20 mouse cellular contexts compared by ENCODE assay signal in the genomic region with DNA sequence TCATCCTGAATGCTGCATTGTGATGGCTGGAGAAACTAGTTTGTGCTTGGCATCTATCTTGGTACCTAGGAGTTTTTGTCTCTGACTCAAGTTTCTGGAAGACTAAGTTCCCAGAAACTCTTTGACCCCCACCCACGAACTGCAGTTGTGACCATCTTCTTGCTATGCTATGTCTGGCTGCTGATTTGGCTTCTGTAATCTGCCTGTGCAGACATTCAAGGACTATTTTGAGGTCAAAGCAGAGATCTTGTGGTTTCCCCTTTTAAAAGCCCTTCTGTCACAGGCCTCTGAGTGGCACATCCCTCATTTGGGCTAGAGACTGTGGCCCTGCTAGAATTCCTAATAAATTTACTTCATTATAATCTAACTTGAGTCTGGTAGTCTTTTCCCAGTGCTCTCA. TPM values are rescaled to one million over a fixed set of nuclear protein-coding genes. Genes with fewer than 3 reads are reported as not detected.
A peak's percentile ranks its signal among the peaks of the same experiment; 100 is the strongest.
DNase-seq lines count a peak whose midpoint lies in the region; ATAC-seq lines count a peak whose summit lies in the region.
"Had no signal": no experiment of that assay in that cellular context is flagged by ENCODE, and none has a peak within 500 bp of the region (broad histone marks: within the 10 kb centered on the region; RNA-seq: fewer than 3 reads in every experiment).

No protein-coding gene starts in this region.

- H3K9me3 ChIP-seq in forebrain, embryonic 11.5 days (ENCODE audit: control insufficient read depth, low read length): no peaks in the 10 kb centered on the region
- H3K9me3 ChIP-seq in forebrain, embryonic 10.5 days: no peaks in the 10 kb centered on the region
- H3K9me3 ChIP-seq in liver, embryonic 11.5 days (ENCODE audit: control insufficient read depth, low read length): no peaks in the 10 kb centered on the region
- H3K9me3 ChIP-seq: forebrain, embryonic 15.5 days; heart, embryonic 13.5 days; hindbrain, embryonic 15.5 days had no signal

- no peak for ATAC-seq in forebrain, embryonic 11.5 days (replicated peaks; ENCODE audit: low FRiP score)
- no peak for ATAC-seq in liver, embryonic 11.5 days (replicated peaks; ENCODE audit: low FRiP score)
- peak; percentile 55 for ATAC-seq in megakaryocyte progenitor cell, adult 5-6 weeks (replicated peaks; ENCODE audit: poor library complexity)
- ATAC-seq: activated CD4-positive, CD25-positive, alpha-beta regulatory T cell, adult 4 months; forebrain, embryonic 15.5 days had no signal

- no peak overlapping the region for H3K4me3 ChIP-seq in forebrain, embryonic 11.5 days (ENCODE audit: low read depth, low read length)
- H3K4me3 ChIP-seq in forebrain, embryonic 10.5 days: no peak overlapping the region
- no peak overlapping the region for H3K4me3 ChIP-seq in liver, embryonic 11.5 days (ENCODE audit: low read depth, low read length)
- H3K4me3 ChIP-seq: forebrain, embryonic 15.5 days; heart, embryonic 13.5 days; hindbrain, embryonic 15.5 days had no signal

- H3K9ac ChIP-seq in forebrain, embryonic 11.5 days (ENCODE audit: low read length): no peak overlapping the region
- H3K9ac ChIP-seq in liver, embryonic 11.5 days (ENCODE audit: low read depth, low read length): no peak overlapping the region
- H3K9ac ChIP-seq: forebrain, embryonic 15.5 days; heart, embryonic 13.5 days; hindbrain, embryonic 15.5 days had no signal

- DNase-seq in forebrain, embryonic 11.5 days (ENCODE audit: low spot score): peak; percentile 27
- no peak for DNase-seq in forebrain, embryonic 10.5 days (ENCODE audit: extremely low spot score, low spot score)
- DNase-seq in liver, embryonic 11.5 days (ENCODE audit: low spot score): peak; percentile 24
- no peak for DNase-seq in liver
- peak; percentile 2 to 6 for DNase-seq in urinary bladder, postnatal 4 days (ENCODE audit: low spot score in 2 of 2)
- DNase-seq in urinary bladder, adult 2 months (ENCODE audit: low spot score): no peak
- DNase-seq in spleen, postnatal 36 days (ENCODE audit: low spot score in 2 of 2): no peak
- DNase-seq: adrenal gland, postnatal 14 days; cerebellum, adult 11-12 months; cerebellum, adult 9-10 months; cerebellum, postnatal 25 days; gastrocnemius, postnatal 36 days; heart, adult 18-20 months; heart, postnatal 36 days had no signal

- no peak overlapping the region for H3K4me2 ChIP-seq in forebrain, embryonic 11.5 days (ENCODE audit: low read depth, low read length, severe bottlenecking)
- no peak overlapping the region for H3K4me2 ChIP-seq in liver, embryonic 11.5 days
- H3K4me2 ChIP-seq: forebrain, embryonic 15.5 days; heart, embryonic 13.5 days; hindbrain, embryonic 15.5 days had no signal

- WGBS in forebrain, embryonic 11.5 days: 83% methylated on average over 1 of the region's 1 CpGs
- 70% methylated on average over 1 of the region's 1 CpGs for WGBS in forebrain, embryonic 10.5 days
- WGBS in liver, embryonic 11.5 days: 46% methylated on average over 1 of the region's 1 CpGs

- no peaks in the 10 kb centered on the region for H3K36me3 ChIP-seq in forebrain, embryonic 11.5 days (ENCODE audit: control insufficient read depth, insufficient read depth, low read length)
- H3K36me3 ChIP-seq in forebrain, embryonic 10.5 days (replicated peaks): no peaks in the 10 kb centered on the region
- H3K36me3 ChIP-seq in liver, embryonic 11.5 days (ENCODE audit: control insufficient read depth, insufficient read depth, low read length): no peaks in the 10 kb centered on the region
- H3K36me3 ChIP-seq: forebrain, embryonic 15.5 days; heart, embryonic 13.5 days; hindbrain, embryonic 15.5 days had no signal

- no peaks in the 10 kb centered on the region for H3K4me1 ChIP-seq in forebrain, embryonic 11.5 days (replicated peaks; ENCODE audit: control insufficient read depth, insufficient read depth, low read length)
- H3K4me1 ChIP-seq in forebrain, embryonic 10.5 days: no peaks in the 10 kb centered on the region
- no peaks in the 10 kb centered on the region for H3K4me1 ChIP-seq in liver, embryonic 11.5 days (replicated peaks; ENCODE audit: control insufficient read depth, insufficient read depth, low read length)
- H3K4me1 ChIP-seq: forebrain, embryonic 15.5 days; heart, embryonic 13.5 days; hindbrain, embryonic 15.5 days had no signal

- H3K27me3 ChIP-seq in forebrain, embryonic 11.5 days (ENCODE audit: control insufficient read depth, insufficient read depth, low read length): no peaks in the 10 kb centered on the region
- peaks cover 12% of the 10 kb centered on the region; the same call in 1 of the 2 replicates for H3K27me3 ChIP-seq in forebrain, embryonic 10.5 days (ENCODE audit: poor library complexity, severe bottlenecking)
- H3K27me3 ChIP-seq in liver, embryonic 11.5 days (replicated peaks; ENCODE audit: control insufficient read depth, insufficient read depth, low read length): peaks cover 25% of the 10 kb centered on the region
- H3K27me3 ChIP-seq: forebrain, embryonic 15.5 days; hindbrain, embryonic 15.5 days had no signal

- H3K27ac ChIP-seq in forebrain, embryonic 11.5 days (ENCODE audit: low read depth, low read length): no peak overlapping the region
- H3K27ac ChIP-seq in forebrain, embryonic 10.5 days: no peak overlapping the region
- H3K27ac ChIP-seq in liver, embryonic 11.5 days (ENCODE audit: low read depth, low read length): no peak overlapping the region
- H3K27ac ChIP-seq: forebrain, embryonic 15.5 days; heart, embryonic 13.5 days; hindbrain, embryonic 15.5 days had no signal

RNA-seq across cellular contexts. Expression of a gene that starts 8.6 kb away (rescaled TPM):
- polyA plus RNA-seq in forebrain, embryonic 11.5 days (2014; fragmentation: Nextera tagmentation; extraction: Ambion mirVana): 0.67 and 0.95 TPM in 2 replicates
- polyA plus RNA-seq in forebrain, embryonic 10.5 days (2016; fragmentation: Nextera tagmentation; extraction: Ambion mirVana): 1.3 and 1.8 TPM in 2 replicates
- 0.34 and 0.55 TPM in 2 replicates for polyA plus RNA-seq in liver, embryonic 11.5 days (2014; fragmentation: Nextera tagmentation; extraction: Ambion mirVana)
- polyA plus RNA-seq in urinary bladder, adult 2 months (2012; rRNA removed): 0.41 and 0.52 TPM in 2 replicates
- total RNA-seq in megakaryocyte progenitor cell, adult 5-6 weeks (2015): not detected in 2 replicates
- total RNA-seq in megakaryocyte progenitor cell, adult 5-6 weeks (2017): not detected in 2 replicates
- total RNA-seq: CH12.LX had no signal
- polyA plus RNA-seq: activated CD4-positive, CD25-positive, alpha-beta regulatory T cell, adult 4 months had no signal

RNA-seq across cellular contexts. Expression of a gene that starts 23.1 kb away (rescaled TPM):
- polyA plus RNA-seq in forebrain, embryonic 11.5 days (2014; fragmentation: Nextera tagmentation; extraction: Ambion mirVana): 73.3 and 74.8 TPM in 2 replicates
- polyA plus RNA-seq in forebrain, embryonic 10.5 days (2016; fragmentation: Nextera tagmentation; extraction: Ambion mirVana): 53.8 and 58.1 TPM in 2 replicates
- polyA plus RNA-seq in liver, embryonic 11.5 days (2014; fragmentation: Nextera tagmentation; extraction: Ambion mirVana): 48.4 and 54.6 TPM in 2 replicates
- polyA plus RNA-seq in urinary bladder, adult 2 months (2012; rRNA removed): 30.5 and 37.1 TPM in 2 replicates
- total RNA-seq in megakaryocyte progenitor cell, adult 5-6 weeks (2015): 46.3 and 59.0 TPM in 2 replicates
- 47.4 and 79.8 TPM in 2 replicates for total RNA-seq in megakaryocyte progenitor cell, adult 5-6 weeks (2017)

RNA-seq across cellular contexts. Expression of a gene that starts 28.2 kb away (rescaled TPM):
- 38.3 and 40.0 TPM in 2 replicates for polyA plus RNA-seq in forebrain, embryonic 11.5 days (2014; fragmentation: Nextera tagmentation; extraction: Ambion mirVana)
- polyA plus RNA-seq in forebrain, embryonic 10.5 days (2016; fragmentation: Nextera tagmentation; extraction: Ambion mirVana): 39.6 and 39.7 TPM in 2 replicates
- 26.5 and 26.7 TPM in 2 replicates for polyA plus RNA-seq in liver, embryonic 11.5 days (2014; fragmentation: Nextera tagmentation; extraction: Ambion mirVana)
- 29.6 and 33.9 TPM in 2 replicates for polyA plus RNA-seq in urinary bladder, adult 2 months (2012; rRNA removed)
- total RNA-seq in megakaryocyte progenitor cell, adult 5-6 weeks (2015): 56.0 and 76.2 TPM in 2 replicates
- total RNA-seq in megakaryocyte progenitor cell, adult 5-6 weeks (2017): 94.2 and 106 TPM in 2 replicates

Comparison
In these comparisons a context has a peak if more than half of its experiments do, and no peak if none do; other contexts are left out.
1. DNase-seq: peak in forebrain, embryonic 11.5 days (single experiment), liver, embryonic 11.5 days (single experiment) and urinary bladder, postnatal 4 days (2 of 2); none in forebrain, embryonic 10.5 days (single experiment), liver (single experiment), urinary bladder, adult 2 months (single experiment) and spleen, postnatal 36 days (0 of 2).